Mouse (Mus musculus) ES-E14 (cell line): ENCODE measurements at regions not wholly inside any gene's neighbourhood (a gene's known extent, or its start where the extent isn't known, plus 50 kb on each side); places are given as distances from the start of the nearest gene placed in this dataset.
A peak's percentile ranks its signal among the peaks of the same experiment; 100 is the strongest.

Source experiments
- DNase-seq: peaks from one replicate; pipeline ENCODE4 v3.0.0-alpha.2; 2013; ENCODE audit warnings: low read depth, low spot score
- H3K27ac ChIP-seq: 2 replicates; pipeline ENCODE4 v1.5.1; 2012; ENCODE audit warnings: low read depth, mild to moderate bottlenecking, low read length, moderate library complexity, mixed read lengths; ENCODE audit not compliant: poor library complexity, insufficient read depth, severe bottlenecking
- H3K36me3 ChIP-seq: 2 replicates; pipeline ENCODE4 v1.6.1; 2012; ENCODE audit warnings: mild to moderate bottlenecking, low read length, moderate library complexity, mixed read lengths; ENCODE audit not compliant: control insufficient read depth, poor library complexity, insufficient read depth, severe bottlenecking
- H3K4me1 ChIP-seq, 2 experiments: fragments of 150-350 bp in 1 of 2; sonication (generic) in 1 of 2; 2 replicates each; pipeline ENCODE4 v1.6.1; 2012; ENCODE audit warnings: low read length in 2 of 2, mild to moderate bottlenecking in 1 of 2, mixed read lengths in 1 of 2; ENCODE audit not compliant: control insufficient read depth in 2 of 2, insufficient read depth in 2 of 2, poor library complexity in 1 of 2
- H3K4me3 ChIP-seq, 2 experiments: fragments of 150-350 bp in 1 of 2; sonication (generic) in 1 of 2; 2 replicates each; pipeline ENCODE4 v1.5.1; 2012; ENCODE audit warnings: low read length in 2 of 2, low read depth in 1 of 2, mild to moderate bottlenecking in 1 of 2, mixed read lengths in 1 of 2; ENCODE audit not compliant: insufficient read depth in 1 of 2, poor library complexity in 1 of 2, severe bottlenecking in 1 of 2
- H3K9ac ChIP-seq: 2 replicates; pipeline ENCODE4 v1.6.1; 2012; ENCODE audit warnings: low read depth, mild to moderate bottlenecking, low read length, mixed read lengths; ENCODE audit not compliant: poor library complexity, insufficient read depth, severe bottlenecking
- H3K9me3 ChIP-seq: fragments of 150-350 bp; sonication (generic); 2 replicates; pipeline ENCODE4 v1.6.1; 2012; ENCODE audit warnings: low read depth, mild to moderate bottlenecking, low read length; ENCODE audit not compliant: control insufficient read depth, insufficient read depth
- CHD2 ChIP-seq: IDR thresholded peaks from 2 replicates; pipeline ENCODE4 v1.6.1; 2014; ENCODE audit warnings: mild to moderate bottlenecking, low read depth, low read length, inconsistent platforms
- HCFC1 ChIP-seq: IDR thresholded peaks from 2 replicates; pipeline ENCODE4 v1.6.1; 2012; ENCODE audit warnings: low read length, inconsistent platforms, borderline replicate concordance; ENCODE audit not compliant: insufficient read depth
- MAFK ChIP-seq: IDR thresholded peaks from 2 replicates; pipeline ENCODE4 v1.6.1; 2014; ENCODE audit warnings: mild to moderate bottlenecking, low read depth, low read length, inconsistent platforms; ENCODE audit not compliant: insufficient read depth
- ZC3H11A ChIP-seq: IDR thresholded peaks from 2 replicates; pipeline ENCODE4 v1.6.1; 2012; ENCODE audit warnings: low read depth, mild to moderate bottlenecking, inconsistent platforms, low read length, borderline replicate concordance
- ZNF384 ChIP-seq: IDR thresholded peaks from 2 replicates; pipeline ENCODE4 v1.6.1; 2012; ENCODE audit warnings: low read depth, low read length, inconsistent platforms
- in situ Hi-C, 2 experiments: fragments of 600-800 bp; cut with MboI; formaldehyde crosslinking; loops; one replicate each; pipeline ENCODE4 v1.15.1; 2025; ENCODE audit warnings: low sequenced_read_pairs in 2 of 2, inconsistent platforms in 1 of 2; ENCODE audit not compliant: unreplicated experiment in 2 of 2

DNA sequence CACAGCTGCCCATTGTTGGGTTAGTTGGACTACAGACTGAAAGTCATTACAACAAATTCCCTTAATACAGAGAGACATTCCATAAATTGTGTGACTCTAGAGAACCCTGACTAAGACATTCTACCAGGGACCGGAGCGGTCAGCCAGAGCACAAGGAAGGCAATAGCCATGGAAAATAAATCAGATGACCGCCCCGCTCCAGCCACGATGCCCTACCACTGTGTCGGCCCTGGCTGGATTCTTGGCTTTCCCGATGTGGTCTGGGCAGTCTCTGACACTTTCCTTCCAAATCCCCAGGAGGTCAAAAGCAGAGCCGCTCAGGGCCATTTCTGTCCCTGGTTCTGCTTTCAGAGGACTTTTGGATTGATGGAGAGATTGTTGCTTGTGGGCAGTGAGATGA, 57.8 kb downstream of the Lsm3 start:
- Histone ChIP-seq H3K4me1 (no peaks in the 10 kb centered on the region), H3K36me3 (no peaks in the 10 kb centered on the region), H3K4me3 (no peak overlapping the region), H3K9me3 (no peaks in the 10 kb centered on the region), H3K27ac (no peak overlapping the region), H3K9ac (no peak overlapping the region)
- no peak for DNase-seq
- no peak for TF ChIP-seq ZNF384
- no peak for TF ChIP-seq MAFK
- TF ChIP-seq CHD2, result no peak
- TF ChIP-seq HCFC1, result no peak
- no peak for TF ChIP-seq ZC3H11A
- in situ Hi-C loops, result loop anchor here in 1 of 2 experiments (10.0 kb wide), 1 partner anchor 171 kb away; no protein-coding TSS in a partner anchor

DNA sequence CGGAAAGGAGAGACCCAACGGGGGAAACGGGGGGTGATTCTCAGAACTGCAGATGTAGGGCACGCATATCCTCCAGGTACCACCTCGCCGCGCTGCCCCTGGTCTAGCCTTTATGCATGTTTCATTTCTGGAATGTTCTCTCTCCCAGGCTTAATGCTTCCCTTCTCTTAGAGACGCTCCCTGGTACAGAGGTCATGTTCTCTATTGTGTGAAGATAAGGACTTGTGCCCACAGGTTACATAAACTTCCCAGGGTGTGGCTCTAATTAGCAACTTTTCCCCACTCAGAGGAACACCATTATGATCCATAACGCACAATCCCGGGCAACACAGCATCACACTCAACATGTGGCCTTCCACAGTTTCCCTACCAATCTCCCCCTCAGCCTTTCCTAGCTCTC, 58.7 kb downstream of the Lsm3 start:
- Histone ChIP-seq H3K9me3 (no peaks in the 10 kb centered on the region), H3K9ac (no peak overlapping the region), H3K27ac (no peak overlapping the region), H3K4me3 (no peak overlapping the region), H3K4me1 (no peaks in the 10 kb centered on the region), H3K36me3 (no peaks in the 10 kb centered on the region)
- TF ChIP-seq ZC3H11A (no peak), ZNF384 (no peak), MAFK (no peak), CHD2 (no peak)
- in situ Hi-C loops, result loop anchor here in 1 of 2 experiments (10.0 kb wide), 1 partner anchor 170 kb away; no protein-coding TSS in a partner anchor
- no peak for DNase-seq

DNA sequence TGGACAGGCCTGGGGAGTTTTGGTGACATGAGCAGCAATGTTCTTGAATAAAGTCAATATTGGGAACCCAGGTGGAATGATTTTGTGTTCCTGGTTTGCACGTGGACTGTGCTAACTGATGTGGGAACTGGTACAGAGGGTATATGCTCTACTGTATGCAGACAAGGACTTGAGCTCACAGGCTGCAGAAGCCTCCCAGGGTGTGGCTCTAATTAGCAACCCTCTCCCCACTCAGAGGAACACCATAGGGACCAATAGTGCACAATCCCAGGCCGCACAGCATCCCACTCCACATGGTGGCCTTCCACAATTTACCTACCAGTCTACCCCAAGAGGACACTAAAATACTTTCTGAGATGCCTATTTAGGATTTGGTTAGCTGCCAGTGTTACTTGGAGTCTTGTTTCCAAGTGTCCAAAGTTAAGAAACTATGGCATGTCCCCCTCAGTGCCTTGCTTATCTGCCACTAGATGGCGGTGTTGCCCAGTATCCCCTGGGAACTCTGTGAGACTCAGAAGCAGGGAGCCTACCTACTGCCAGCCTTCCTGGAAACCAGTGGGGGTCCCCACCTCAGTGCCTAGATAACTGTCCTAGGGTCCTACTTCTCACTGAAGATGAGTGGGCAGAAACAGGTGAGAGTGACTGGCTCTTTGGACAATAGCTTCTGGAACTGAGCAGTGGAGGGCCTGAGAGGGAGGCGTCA, 60.1 kb downstream of the Lsm3 start:
- Histone ChIP-seq H3K27ac (no peak overlapping the region), H3K36me3 (no peaks in the 10 kb centered on the region), H3K9me3 (no peaks in the 10 kb centered on the region), H3K4me1 (no peaks in the 10 kb centered on the region), H3K9ac (no peak overlapping the region), H3K4me3 (no peak overlapping the region)
- TF ChIP-seq HCFC1 (no peak), ZC3H11A (peak; percentile 82), CHD2 (no peak)
- in situ Hi-C loops, result loop anchor here in 1 of 2 experiments (10.0 kb wide), 1 partner anchor 169 kb away; no protein-coding TSS in a partner anchor
- peak; percentile 60 for DNase-seq

DNA sequence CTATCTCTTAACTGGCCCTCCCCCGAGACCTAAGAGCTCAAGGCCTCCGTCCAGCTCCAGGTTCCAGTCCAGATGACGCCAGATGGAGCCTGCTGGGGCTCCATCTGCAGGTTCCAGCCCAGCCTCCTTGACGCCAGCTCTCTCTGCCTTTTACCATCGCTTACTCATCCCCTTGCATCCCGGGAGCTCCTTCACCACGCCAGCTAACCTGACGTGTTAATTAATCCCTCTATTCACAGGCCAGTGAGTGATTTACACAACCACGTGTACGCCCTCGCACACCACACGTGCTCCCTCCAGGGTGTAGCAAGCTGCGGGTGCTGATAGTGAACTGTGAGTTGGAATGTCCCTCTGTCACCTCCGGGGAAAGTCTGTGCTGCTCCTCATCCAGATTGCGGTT, 61.2 kb downstream of the Lsm3 start:
- no peak for TF ChIP-seq ZNF384
- no peak for TF ChIP-seq HCFC1
- TF ChIP-seq MAFK, result no peak
- TF ChIP-seq CHD2, result no peak
- no peak for TF ChIP-seq ZC3H11A
- in situ Hi-C loops, result loop anchor here in 1 of 2 experiments (10.0 kb wide), 1 partner anchor 168 kb away; no protein-coding TSS in a partner anchor
- Histone ChIP-seq H3K4me1 (peaks cover 0 to 3% of the 10 kb centered on the region in 2 experiments; a peak in 1 of 4 replicates), H3K27ac (no peak overlapping the region), H3K36me3 (no peaks in the 10 kb centered on the region), H3K9ac (no peak overlapping the region), H3K9me3 (no peaks in the 10 kb centered on the region), H3K4me3 (no peak overlapping the region)
- no peak for DNase-seq
